Mouse (Mus musculus) midbrain, embryonic 16.5 days (tissue): Measurements from ENCODE around the gene Nuak2. TPM values are rescaled to one million over a fixed set of nuclear protein-coding genes. Genes with fewer than 3 reads are reported as not detected.
A peak's percentile ranks its signal among the peaks of the same experiment; 100 is the strongest.

Experiments used
- ATAC-seq: fragments of 200-750 bp; cut with Nextera tagmentation; 2 replicates; pipeline ENCODE4 v1.8.0; 2017; ENCODE audit warnings: moderate TSS enrichment
- H3K27ac ChIP-seq: fragments of 300-500 bp; sonication (generic); 2 replicates; pipeline ENCODE4 v1.5.1; 2014; ENCODE audit warnings: mild to moderate bottlenecking, low read length, mixed read lengths
- H3K27me3 ChIP-seq: fragments of 300-500 bp; sonication (generic); 2 replicates; pipeline ENCODE4 v1.6.1; 2014; ENCODE audit warnings: low read depth, low read length, mixed read lengths; ENCODE audit not compliant: control insufficient read depth, insufficient read depth
- H3K36me3 ChIP-seq: fragments of 300-500 bp; sonication (generic); 2 replicates; pipeline ENCODE4 v1.6.1; 2014; ENCODE audit warnings: mild to moderate bottlenecking, low read length, moderate library complexity, mixed read lengths; ENCODE audit not compliant: control insufficient read depth, insufficient read depth
- H3K4me1 ChIP-seq: fragments of 300-500 bp; sonication (generic); 2 replicates; pipeline ENCODE4 v1.6.1; 2014; ENCODE audit warnings: mild to moderate bottlenecking, low read length, mixed read lengths; ENCODE audit not compliant: control insufficient read depth, insufficient read depth
- H3K4me2 ChIP-seq: fragments of 300-500 bp; sonication (generic); 2 replicates; pipeline ENCODE4 v1.6.1; 2014; ENCODE audit warnings: mild to moderate bottlenecking, low read length, mixed read lengths
- H3K4me3 ChIP-seq: fragments of 300-500 bp; sonication (generic); 2 replicates; pipeline ENCODE4 v1.5.1; 2014; ENCODE audit warnings: low read depth, mild to moderate bottlenecking, low read length, moderate library complexity, mixed read lengths
- H3K9ac ChIP-seq: fragments of 300-500 bp; sonication (generic); 2 replicates; pipeline ENCODE4 v1.6.1; 2014; ENCODE audit warnings: low read depth, low read length, mixed read lengths
- H3K9me3 ChIP-seq: fragments of 300-500 bp; sonication (generic); replicated peaks from 2 replicates; pipeline ENCODE4 v1.6.1; 2014; ENCODE audit warnings: mild to moderate bottlenecking, low read length, mixed read lengths; ENCODE audit not compliant: control insufficient read depth, poor library complexity, severe bottlenecking
- WGBS: fragments of 180-500 bp; shearing (Covaris S2); extraction: QIAGEN DNeasy Blood & Tissue Kit; methylation state at CpG from one replicate; pipeline ENCODE4 v1.1.7; 2014; 5-methylcytosine and 5-hydroxymethylcytosine counted together
- polyA plus RNA-seq: library from polyadenylated mRNA; unstranded; fragments of >200 nt; fragmentation: Nextera tagmentation; extraction: Ambion mirVana; gene quantifications from 2 replicates; pipeline ENCODE4 v1.2.1, GENCODE M21; 2015

Nuak2 gene
- polyA plus RNA-seq, 1 experiment from 2014 or later = 19.8 TPM

DNA sequence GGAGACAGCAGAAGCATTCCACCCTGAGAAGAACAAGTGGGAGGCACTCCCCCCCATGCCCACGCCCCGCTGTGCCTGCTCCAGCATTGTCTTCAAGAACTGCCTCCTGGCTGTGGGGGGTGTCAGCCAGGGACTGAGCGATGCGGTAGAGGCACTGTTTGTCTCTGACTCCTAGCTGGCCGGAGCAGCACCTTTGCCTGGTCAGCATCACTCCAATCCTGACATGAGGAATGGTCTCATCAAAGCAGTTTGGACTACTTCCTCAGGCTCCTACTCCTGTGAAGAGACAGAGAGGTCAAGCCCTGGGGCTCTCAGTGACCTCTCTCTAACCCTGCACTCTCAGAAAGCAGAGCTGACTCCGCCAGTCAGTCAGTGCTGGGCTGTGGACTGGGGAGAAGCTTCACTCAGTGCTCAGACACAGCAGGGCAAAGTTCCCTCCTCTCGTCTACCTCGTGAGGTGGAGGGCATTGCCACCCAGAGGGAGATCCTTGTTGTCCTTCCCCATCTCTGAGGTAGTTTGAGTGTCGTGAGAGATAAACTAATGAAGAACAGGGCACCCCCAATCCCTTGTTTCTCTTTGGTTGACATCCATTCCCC, 11.2 kb upstream of the Nuak2 start:
- Histone ChIP-seq H3K4me3 (no peak overlapping the region), H3K4me2 (no peak overlapping the region), H3K27me3 (no peaks in the 10 kb centered on the region), H3K9ac (no peak overlapping the region), H3K36me3 (no peaks in the 10 kb centered on the region), H3K9me3 (no peaks in the 10 kb centered on the region), H3K27ac (no peak overlapping the region), H3K4me1 (peaks cover 14% of the 10 kb centered on the region)
- 61% methylated on average over 9 of the region's 9 CpGs for WGBS
- no peak for ATAC-seq

- H3K9ac ChIP-seq = no peak overlapping the region
- peaks cover 9% of the 10 kb centered on the region for H3K4me1 ChIP-seq
- H3K27ac ChIP-seq = no peak overlapping the region
- H3K4me2 ChIP-seq = no peak overlapping the region
- ATAC-seq = peak; percentile 14; the same call in 1 of the 2 replicates
- WGBS = 46% methylated on average over 4 of the region's 4 CpGs
- no peaks in the 10 kb centered on the region for H3K36me3 ChIP-seq
- no peaks in the 10 kb centered on the region for H3K27me3 ChIP-seq
- no peaks in the 10 kb centered on the region for H3K9me3 ChIP-seq
- H3K4me3 ChIP-seq = no peak overlapping the region
Measured at GRCm38 (mm10) chr1:132306160-132306559, 9.8 kb upstream of the Nuak2 start.

DNA sequence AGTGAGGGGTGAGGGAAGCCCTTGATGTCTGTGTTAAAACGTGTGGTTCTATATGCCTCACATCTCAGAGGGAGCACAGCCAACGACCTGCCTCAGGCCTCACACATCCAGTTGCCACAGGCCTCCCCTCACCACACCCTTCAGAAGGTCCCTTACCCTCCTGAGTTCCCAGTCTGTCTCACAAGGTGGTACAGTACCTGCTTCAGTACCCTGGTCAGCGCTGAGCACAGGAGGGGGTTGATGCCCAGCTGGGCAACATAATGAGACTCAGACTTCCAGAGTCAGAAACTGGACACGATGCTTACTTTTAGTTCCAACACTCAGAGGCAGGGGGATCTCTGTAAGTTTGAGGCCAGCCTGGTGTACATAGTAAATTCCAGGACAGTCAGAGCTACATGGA, 9.1 kb upstream of the Nuak2 start:
- Histone ChIP-seq H3K4me3 (no peak overlapping the region), H3K27me3 (no peaks in the 10 kb centered on the region), H3K9me3 (no peaks in the 10 kb centered on the region), H3K36me3 (no peaks in the 10 kb centered on the region), H3K9ac (no peak overlapping the region), H3K4me2 (no peak overlapping the region), H3K27ac (no peak overlapping the region), H3K4me1 (peaks cover 6% of the 10 kb centered on the region; the same call in 1 of the 2 replicates)
- WGBS = 19% methylated on average over 4 of the region's 4 CpGs
- no peak for ATAC-seq

DNA sequence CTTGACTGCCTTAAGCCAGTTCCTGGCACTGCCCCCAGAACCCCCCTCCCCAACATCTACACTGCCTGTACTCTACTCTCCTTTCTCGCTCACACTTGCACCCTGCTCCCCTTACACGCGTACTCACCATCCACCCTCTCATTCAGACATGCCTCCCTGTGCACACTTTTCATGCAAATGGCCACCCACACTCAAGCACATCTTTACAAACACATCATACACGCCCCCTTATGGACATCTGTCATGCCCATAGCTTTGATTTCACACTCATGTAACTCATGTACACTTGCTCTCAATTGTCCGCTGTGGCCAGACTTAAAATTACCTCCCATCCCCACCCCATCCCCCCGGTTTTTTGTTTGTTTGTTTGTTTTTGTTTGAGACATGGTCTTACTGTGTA, 8.0 kb upstream of the Nuak2 start:
- H3K9me3 ChIP-seq = no peaks in the 10 kb centered on the region
- WGBS = 88% methylated on average over 6 of the region's 6 CpGs
- no peak overlapping the region for H3K27ac ChIP-seq
- no peaks in the 10 kb centered on the region for H3K27me3 ChIP-seq
- no peak for ATAC-seq
- peaks cover under 1% of the 10 kb centered on the region; the same call in 1 of the 2 replicates for H3K4me1 ChIP-seq
- no peak overlapping the region for H3K4me2 ChIP-seq
- no peak overlapping the region for H3K9ac ChIP-seq
- H3K36me3 ChIP-seq = no peaks in the 10 kb centered on the region
- no peak overlapping the region for H3K4me3 ChIP-seq

GRCm38 (mm10) chr1:132308674-132309073, 7.3 kb upstream of the Nuak2 start:
- no peaks in the 10 kb centered on the region for H3K27me3 ChIP-seq
- 92% methylated on average over 7 of the region's 7 CpGs for WGBS
- H3K9me3 ChIP-seq = no peaks in the 10 kb centered on the region
- no peak overlapping the region for H3K9ac ChIP-seq
- no peaks in the 10 kb centered on the region for H3K36me3 ChIP-seq
- H3K4me3 ChIP-seq = no peak overlapping the region
- no peak for ATAC-seq
- H3K4me1 ChIP-seq = no peaks in the 10 kb centered on the region
- no peak overlapping the region for H3K4me2 ChIP-seq
- no peak overlapping the region for H3K27ac ChIP-seq

- ATAC-seq = no peak
- WGBS = 68% methylated on average over 7 of the region's 7 CpGs
Measured at GRCm38 (mm10) chr1:132310754-132311153, 5.2 kb upstream of the Nuak2 start.

DNA sequence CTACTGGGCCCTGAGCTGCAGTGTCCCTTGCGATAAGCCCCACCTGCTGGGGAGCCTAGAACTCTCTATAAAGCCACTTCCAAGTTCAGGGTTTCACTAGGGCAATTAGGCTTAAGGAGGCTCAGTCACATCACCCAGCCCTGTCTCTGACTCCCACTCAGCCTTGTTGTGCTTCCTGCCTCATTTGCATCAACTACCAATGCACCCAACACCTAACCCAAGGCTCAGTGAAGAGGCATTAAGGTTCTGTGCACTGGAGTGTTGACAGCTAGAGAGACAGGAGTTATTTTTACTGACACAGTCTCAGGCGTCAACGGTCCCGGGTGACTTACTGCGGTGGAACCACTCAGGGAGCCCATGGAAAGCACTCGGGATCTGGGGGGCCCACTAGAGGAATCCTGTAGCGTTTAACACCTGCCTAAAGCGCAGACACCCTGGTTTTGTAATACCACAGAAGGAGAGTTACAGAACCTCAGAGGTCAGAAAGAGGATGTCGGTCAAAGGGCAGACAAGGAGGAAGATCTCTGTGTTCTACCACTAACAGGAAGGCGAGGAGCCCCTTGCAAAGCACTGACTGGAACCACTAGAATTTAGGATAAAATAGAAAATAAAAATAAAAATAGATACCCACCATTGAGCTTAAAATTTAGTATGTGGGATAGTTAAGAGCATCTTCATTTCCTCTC, 4.6 kb upstream of the Nuak2 start:
- Histone ChIP-seq H3K4me1 (peaks cover 3% of the 10 kb centered on the region; the same call in 1 of the 2 replicates), H3K9ac (no peak overlapping the region), H3K9me3 (no peaks in the 10 kb centered on the region), H3K4me2 (no peak overlapping the region), H3K27ac (no peak overlapping the region), H3K36me3 (no peaks in the 10 kb centered on the region), H3K4me3 (no peak overlapping the region), H3K27me3 (no peaks in the 10 kb centered on the region)
- ATAC-seq = no peak
- WGBS = 79% methylated on average over 10 of the region's 10 CpGs

More at GRCm38 (mm10) chr1:132310754-132311153, 5.2 kb upstream of the Nuak2 start:
- Histone ChIP-seq H3K27ac (no peak overlapping the region), H3K4me3 (no peak overlapping the region), H3K27me3 (no peaks in the 10 kb centered on the region), H3K9ac (no peak overlapping the region), H3K9me3 (no peaks in the 10 kb centered on the region), H3K4me2 (no peak overlapping the region), H3K4me1 (peaks cover 3% of the 10 kb centered on the region; the same call in 1 of the 2 replicates), H3K36me3 (no peaks in the 10 kb centered on the region)

DNA sequence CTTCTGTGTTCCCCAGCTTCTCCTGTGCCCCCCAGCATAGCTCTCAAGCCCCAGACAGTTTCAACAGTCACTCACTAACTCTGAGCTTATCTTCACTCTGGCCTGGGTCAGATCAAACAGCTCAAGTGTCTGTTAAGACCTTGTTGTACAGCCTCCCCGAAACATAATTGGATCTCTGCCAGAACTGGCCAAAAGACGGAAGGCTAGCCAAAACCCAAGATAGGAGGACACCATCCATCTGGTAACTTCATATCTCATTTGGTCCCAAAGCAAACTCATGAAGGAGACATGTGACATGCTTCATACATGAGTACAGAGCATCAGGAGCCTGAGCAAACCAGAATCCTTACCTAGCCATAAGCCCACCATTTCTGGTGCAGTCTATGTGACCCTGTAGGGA, 3.9 kb upstream of the Nuak2 start:
- WGBS = 55% methylated on average over 2 of the region's 2 CpGs
- H3K4me1 ChIP-seq = peaks cover 10% of the 10 kb centered on the region
- H3K9me3 ChIP-seq = no peaks in the 10 kb centered on the region
- H3K27ac ChIP-seq = no peak overlapping the region
- H3K9ac ChIP-seq = no peak overlapping the region
- no peaks in the 10 kb centered on the region for H3K27me3 ChIP-seq
- no peak overlapping the region for H3K4me3 ChIP-seq
- no peak for ATAC-seq
- H3K36me3 ChIP-seq = no peaks in the 10 kb centered on the region
- H3K4me2 ChIP-seq = no peak overlapping the region

- Histone ChIP-seq H3K9ac (no peak overlapping the region), H3K27ac (no peak overlapping the region), H3K4me1 (peaks cover 16% of the 10 kb centered on the region), H3K9me3 (no peaks in the 10 kb centered on the region), H3K27me3 (no peaks in the 10 kb centered on the region), H3K4me3 (no peak overlapping the region), H3K4me2 (no peak overlapping the region), H3K36me3 (no peaks in the 10 kb centered on the region)
- WGBS = 47% methylated on average over 3 of the region's 3 CpGs
- 0 out of 2 replicates have a peak, but pooled peaks have one; percentile 18 for ATAC-seq
Measured at GRCm38 (mm10) chr1:132312703-132313102, 3.2 kb upstream of the Nuak2 start.
